Mouse (Mus musculus): Measurements from ENCODE around the gene Cyp2d40. TPM values are rescaled to one million over a fixed set of nuclear protein-coding genes. Genes with fewer than 3 reads are reported as not detected.

The Cyp2d40 gene
- total and polyA plus RNA-seq, 3 experiments: not detected

DNA sequence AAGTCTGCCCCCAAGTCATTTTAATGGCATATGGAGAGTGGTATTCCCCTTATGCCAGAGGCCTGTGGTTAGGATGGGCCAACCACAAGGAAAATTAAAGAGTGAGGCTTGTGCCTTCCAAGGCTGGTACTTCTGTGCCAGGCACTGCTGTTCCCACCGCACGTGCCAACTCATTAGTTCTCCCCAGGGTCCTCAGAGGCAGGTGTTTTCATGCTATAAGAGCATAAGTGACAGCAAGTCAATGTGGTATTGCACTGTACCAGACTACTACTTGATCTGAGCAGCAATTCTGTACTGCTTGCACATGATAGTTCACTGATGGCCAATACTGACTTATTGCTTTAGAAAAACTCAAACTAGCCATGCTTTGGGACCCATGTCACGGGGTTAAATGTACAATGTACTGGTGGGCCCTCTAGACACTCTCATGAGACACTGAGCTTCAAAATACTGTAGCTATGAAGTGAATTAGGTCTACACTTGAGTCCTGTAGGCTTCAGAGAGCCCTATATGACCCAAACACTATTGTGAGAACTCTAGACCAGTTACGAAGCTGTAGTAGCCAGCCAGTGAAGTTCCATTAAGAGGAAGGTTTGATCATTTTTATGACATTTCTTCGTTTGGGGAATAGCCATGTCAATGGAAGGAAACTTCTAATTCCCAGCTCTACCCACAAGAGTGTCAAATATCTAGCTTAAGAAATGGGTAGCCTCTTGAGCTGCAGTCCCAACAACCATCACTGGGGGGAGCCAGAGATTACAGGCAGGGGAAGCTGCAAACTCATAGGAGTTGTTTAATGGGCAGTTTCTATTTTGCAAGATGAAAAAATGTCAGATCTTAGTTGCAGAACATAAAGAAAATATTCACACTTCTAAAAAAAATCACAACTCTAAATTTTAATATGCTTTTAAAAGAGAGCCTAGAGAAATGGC is 41.0 kb upstream of the Cyp2d40 start (continued):
- TF ChIP-seq BHLHE40 (IDR thresholded peaks at IDR 0.05; ENCODE audit: borderline replicate concordance, low read depth, low read length) (no peak), ZKSCAN1 (IDR thresholded peaks at IDR 0.05; ENCODE audit: low read depth, low read length) (no peak), E2F4 (IDR thresholded peaks at IDR 0.05; ENCODE audit: borderline replicate concordance, low read depth, low read length) (no peak)

DNA sequence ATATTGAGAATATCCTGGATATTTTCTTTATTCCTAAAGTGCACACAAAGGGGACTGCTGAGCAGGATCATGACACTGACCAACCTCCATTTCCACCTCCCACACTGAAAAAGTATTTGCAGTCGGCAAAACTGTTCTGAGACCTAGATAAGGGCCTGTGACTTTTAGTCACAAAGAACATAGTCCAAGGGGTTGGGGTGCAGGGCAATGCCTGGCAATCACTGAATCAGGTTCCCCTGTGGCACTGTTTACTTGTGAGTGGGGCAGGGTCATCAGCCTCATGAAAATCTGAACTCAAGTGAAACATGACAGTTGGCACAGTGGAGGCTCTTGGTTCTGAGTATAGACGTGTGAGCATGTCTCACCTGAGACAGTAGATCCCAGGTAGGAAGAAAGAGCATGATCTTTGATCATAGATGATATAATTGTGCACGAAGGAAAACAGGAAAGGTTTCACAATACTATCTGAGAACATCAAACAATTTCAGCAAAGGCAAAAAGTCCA is 32.0 kb upstream of the Cyp2d40 start:
- H3K4me3 ChIP-seq (ENCODE audit: control insufficient read depth in 1 of 2, insufficient read depth in 1 of 2, low read depth in 2 of 2, low read length in 2 of 2): no peak overlapping the region
- no peaks in the 10 kb centered on the region for H3K4me1 ChIP-seq (ENCODE audit: control insufficient read depth in 1 of 2, insufficient read depth in 2 of 2, low read length in 2 of 2)
- no peaks in the 10 kb centered on the region for H3K36me3 ChIP-seq (ENCODE audit: control insufficient read depth in 1 of 2, insufficient read depth in 2 of 2, low read length in 2 of 2)
- no peak overlapping the region for H3K27ac ChIP-seq (ENCODE audit: control insufficient read depth, low read depth, low read length)
- no peaks in the 10 kb centered on the region; a peak in 1 of 4 replicates for H3K27me3 ChIP-seq (ENCODE audit: control insufficient read depth in 1 of 2, insufficient read depth in 2 of 2, low read length in 2 of 2)
- no peak for TF ChIP-seq SMC3 (IDR thresholded peaks at IDR 0.05; ENCODE audit: low read depth, low read length)
- TF ChIP-seq RCOR1 (IDR thresholded peaks at IDR 0.05; ENCODE audit: low read depth, low read length): no peak
- H3K9ac ChIP-seq (ENCODE audit: control insufficient read depth, low read depth, low read length, poor library complexity, severe bottlenecking): no peak overlapping the region
- no peaks in the 10 kb centered on the region for H3K9me3 ChIP-seq (replicated peaks; ENCODE audit: insufficient read depth, low read length)
- no peak for DNase-seq (ENCODE audit: low read depth, low spot score)
- H3K79me2 ChIP-seq (ENCODE audit: control insufficient read depth, insufficient read depth, low read length, poor library complexity): no peaks in the 10 kb centered on the region

DNA sequence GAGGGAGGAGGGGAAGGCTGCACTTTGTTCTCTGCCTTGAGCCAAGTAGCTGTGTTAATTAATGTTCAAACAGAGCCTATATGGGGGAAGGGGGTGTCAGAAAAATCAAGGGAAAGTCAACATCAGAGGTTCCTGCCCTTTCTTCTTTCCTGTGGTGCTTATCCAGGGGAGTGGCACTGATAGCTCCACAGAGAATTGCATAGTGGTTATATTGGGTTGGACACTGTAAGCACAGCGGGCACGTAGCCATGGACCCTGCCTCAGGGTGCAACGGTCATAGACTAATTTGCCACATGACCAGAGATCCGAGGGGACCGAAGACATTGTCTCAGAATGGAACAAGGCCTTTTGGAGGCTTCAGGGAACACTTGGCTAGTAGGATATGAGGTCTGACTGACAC is 30.3 kb upstream of the Cyp2d40 start, which contains the start of gene Cyp2d26:
Cyp2d26 (minus strand) TSS at position 18 of the 400 bp plus-strand sequence.
- Histone ChIP-seq H3K4me3 (ENCODE audit: control insufficient read depth in 1 of 2, insufficient read depth in 1 of 2, low read depth in 2 of 2, low read length in 2 of 2) (no peak within 1 kb of the TSS), H3K27ac (ENCODE audit: control insufficient read depth, low read depth, low read length) (no peak within 1 kb of the TSS), H3K4me1 (ENCODE audit: control insufficient read depth in 1 of 2, insufficient read depth in 2 of 2, low read length in 2 of 2) (no peaks in the 10 kb centered on the region), H3K27me3 (ENCODE audit: control insufficient read depth in 1 of 2, insufficient read depth in 2 of 2, low read length in 2 of 2) (no peaks in the 10 kb centered on the region; a peak in 1 of 4 replicates), H3K79me2 (ENCODE audit: control insufficient read depth, insufficient read depth, low read length, poor library complexity) (no peaks in the 10 kb centered on the region), H3K9ac (ENCODE audit: control insufficient read depth, low read depth, low read length, poor library complexity, severe bottlenecking) (no peak within 1 kb of the TSS), H3K9me3 (replicated peaks; ENCODE audit: insufficient read depth, low read length) (no peaks in the 10 kb centered on the region), H3K36me3 (ENCODE audit: control insufficient read depth in 1 of 2, insufficient read depth in 2 of 2, low read length in 2 of 2) (no peaks in the 10 kb centered on the region)
- no peak for DNase-seq (ENCODE audit: low read depth, low spot score)
- no peak for TF ChIP-seq CTCF (IDR thresholded peaks at IDR 0.05 in 2 of 3, conservative IDR thresholded peaks at IDR 0.05 in 1 of 3; ENCODE audit: control insufficient read depth in 1 of 3, insufficient read depth in 1 of 3, low read depth in 2 of 3, low read length in 3 of 3, poor library complexity in 1 of 3, severe bottlenecking in 1 of 3)
- no peak for TF ChIP-seq JUND (IDR thresholded peaks at IDR 0.05; ENCODE audit: low read depth, low read length)
- no peak for TF ChIP-seq ZKSCAN1 (IDR thresholded peaks at IDR 0.05; ENCODE audit: low read depth, low read length)
- TF ChIP-seq MXI1 (IDR thresholded peaks at IDR 0.05; ENCODE audit: low read depth, low read length): no peak
- no peak for TF ChIP-seq MYC (IDR thresholded peaks at IDR 0.05; ENCODE audit: low read depth, low read length)
- no peak for TF ChIP-seq SIN3A (IDR thresholded peaks at IDR 0.05; ENCODE audit: low read length)
- TF ChIP-seq CHD1 (IDR thresholded peaks at IDR 0.05; ENCODE audit: low read depth, low read length): no peak
- TF ChIP-seq BHLHE40 (IDR thresholded peaks at IDR 0.05; ENCODE audit: borderline replicate concordance, low read depth, low read length): no peak
- no peak for TF ChIP-seq MYB (IDR thresholded peaks at IDR 0.05; ENCODE audit: low read depth, low read length)
- no peak for TF ChIP-seq TCF12 (IDR thresholded peaks at IDR 0.05; ENCODE audit: low read depth, low read length)
- TF ChIP-seq MAX (IDR thresholded peaks at IDR 0.05; ENCODE audit: low read length): no peak
- TF ChIP-seq TBP (IDR thresholded peaks at IDR 0.05; ENCODE audit: low read depth, low read length): no peak
